Mouse (Mus musculus) forebrain, embryonic 14.5 days (tissue): ENCODE data around the gene Kansl1l. TPM values are rescaled to one million over a fixed set of nuclear protein-coding genes. Genes with fewer than 3 reads are reported as not detected.

Experiments
- ATAC-seq: fragments of 200-750 bp; cut with Nextera tagmentation; 2 replicates; pipeline ENCODE4 v1.8.0; 2017; ENCODE audit warnings: mild to moderate bottlenecking, moderate library complexity
- DNase-seq: peaks from one replicate; pipeline ENCODE4 v3.0.0-alpha.2; 2015; ENCODE audit warnings: low spot score
- H3K27ac ChIP-seq: fragments of 300-500 bp; sonication (generic); 2 replicates; pipeline ENCODE4 v1.5.1; 2014; ENCODE audit warnings: low read depth, mild to moderate bottlenecking, control low read depth, low read length, moderate library complexity
- H3K27me3 ChIP-seq: fragments of 300-500 bp; sonication (generic); replicated peaks from 2 replicates; pipeline ENCODE4 v1.6.1; 2014; ENCODE audit warnings: low read length, control low read depth, mixed read lengths; ENCODE audit not compliant: control insufficient read depth, insufficient read depth
- H3K36me3 ChIP-seq: fragments of 300-500 bp; sonication (generic); 2 replicates; pipeline ENCODE4 v1.6.1; 2014; ENCODE audit warnings: low read length, control low read depth; ENCODE audit not compliant: control insufficient read depth, insufficient read depth
- H3K4me1 ChIP-seq: fragments of 300-500 bp; sonication (generic); 2 replicates; pipeline ENCODE4 v1.6.1; 2014; ENCODE audit warnings: antibody characterized with exemption, low read length, control low read depth; ENCODE audit not compliant: control insufficient read depth, insufficient read depth
- H3K4me2 ChIP-seq: fragments of 300-500 bp; sonication (generic); 2 replicates; pipeline ENCODE4 v1.6.1; 2014; ENCODE audit warnings: mild to moderate bottlenecking, control low read depth, low read length
- H3K4me3 ChIP-seq: fragments of 300-500 bp; sonication (generic); 2 replicates; pipeline ENCODE4 v1.5.1; 2014; ENCODE audit warnings: low read depth, low read length, control low read depth
- H3K9ac ChIP-seq: fragments of 300-500 bp; sonication (generic); 2 replicates; pipeline ENCODE4 v1.6.1; 2014; ENCODE audit warnings: mild to moderate bottlenecking, low read length, control low read depth, moderate library complexity
- H3K9me3 ChIP-seq: fragments of 300-500 bp; sonication (generic); replicated peaks from 2 replicates; pipeline ENCODE4 v1.6.1; 2016; ENCODE audit warnings: low read length, control low read depth, mixed read lengths; ENCODE audit not compliant: control insufficient read depth
- WGBS: fragments of 180-500 bp; shearing (Covaris S2); extraction: QIAGEN DNeasy Blood & Tissue Kit; methylation state at CpG from one replicate; pipeline ENCODE4 v1.1.7; 2014; 5-methylcytosine and 5-hydroxymethylcytosine counted together
- polyA plus RNA-seq: library from polyadenylated mRNA; unstranded; fragments of >200 nt; fragmentation: Nextera tagmentation; extraction: Ambion mirVana; gene quantifications from 2 replicates; pipeline ENCODE4 v1.2.1, GENCODE M21; 2014

Gene Kansl1l
- polyA plus RNA-seq, 1 experiment from 2014 or later: 8.5 TPM

- no peak overlapping the region for H3K27ac ChIP-seq
- H3K4me2 ChIP-seq: no peak overlapping the region
- H3K36me3 ChIP-seq: no peaks in the 10 kb centered on the region
- ATAC-seq (no peak), DNase-seq (no peak)
- no peaks in the 10 kb centered on the region for H3K9me3 ChIP-seq
- H3K9ac ChIP-seq: no peak overlapping the region
- WGBS: 85% methylated on average over 6 of the region's 6 CpGs
- H3K4me1 ChIP-seq: no peaks in the 10 kb centered on the region
- no peaks in the 10 kb centered on the region for H3K27me3 ChIP-seq
- H3K4me3 ChIP-seq: no peak overlapping the region
These were observed 24.1 kb upstream of the Kansl1l start for GRCm38 (mm10) chr1:66841510-66841909.

- WGBS: 75% methylated on average over 7 of the region's 7 CpGs
- Histone ChIP-seq H3K4me1 (no peaks in the 10 kb centered on the region), H3K4me3 (no peak overlapping the region), H3K4me2 (no peak overlapping the region), H3K36me3 (no peaks in the 10 kb centered on the region), H3K9me3 (no peaks in the 10 kb centered on the region), H3K27me3 (no peaks in the 10 kb centered on the region), H3K9ac (no peak overlapping the region), H3K27ac (no peak overlapping the region)
- no peak for ATAC-seq
- DNase-seq: no peak
These were observed 22.5 kb upstream of the Kansl1l start for GRCm38 (mm10) chr1:66839755-66840438.

GRCm38 (mm10) chr1:66839135-66839534 lies 21.8 kb upstream of the Kansl1l start:
- Histone ChIP-seq H3K4me1 (no peaks in the 10 kb centered on the region), H3K4me2 (no peak overlapping the region), H3K9ac (no peak overlapping the region), H3K9me3 (no peaks in the 10 kb centered on the region), H3K36me3 (no peaks in the 10 kb centered on the region), H3K4me3 (no peak overlapping the region), H3K27ac (no peak overlapping the region), H3K27me3 (no peaks in the 10 kb centered on the region)
- DNase-seq (no peak), ATAC-seq (no peak)
- WGBS: 86% methylated on average over 1 of the region's 1 CpGs

- no peak overlapping the region for H3K27ac ChIP-seq
- WGBS: 63% methylated on average over 16 of the region's 16 CpGs
- no peaks in the 10 kb centered on the region for H3K9me3 ChIP-seq
- no peak overlapping the region for H3K9ac ChIP-seq
- ATAC-seq (peak; percentile 50; the same call in 1 of the 2 replicates), DNase-seq (peak; percentile 85)
- no peaks in the 10 kb centered on the region for H3K27me3 ChIP-seq
- no peak overlapping the region for H3K4me3 ChIP-seq
- H3K36me3 ChIP-seq: no peaks in the 10 kb centered on the region
- no peaks in the 10 kb centered on the region for H3K4me1 ChIP-seq
- H3K4me2 ChIP-seq: no peak overlapping the region
These were observed 21.1 kb upstream of the Kansl1l start for GRCm38 (mm10) chr1:66838184-66839042.

- Histone ChIP-seq H3K9ac (no peak overlapping the region), H3K27me3 (no peaks in the 10 kb centered on the region), H3K27ac (no peak overlapping the region), H3K9me3 (no peaks in the 10 kb centered on the region), H3K4me3 (no peak overlapping the region), H3K36me3 (no peaks in the 10 kb centered on the region), H3K4me1 (no peaks in the 10 kb centered on the region), H3K4me2 (no peak overlapping the region)
- ATAC-seq (no peak), DNase-seq (no peak)
- WGBS: 77% methylated on average over 3 of the region's 3 CpGs
These were observed 19.8 kb upstream of the Kansl1l start for GRCm38 (mm10) chr1:66837207-66837606.

GRCm38 (mm10) chr1:66832636-66833165 lies 15.3 kb upstream of the Kansl1l start:
- Histone ChIP-seq H3K9ac (no peak overlapping the region), H3K27ac (no peak overlapping the region), H3K36me3 (no peaks in the 10 kb centered on the region), H3K4me3 (no peak overlapping the region), H3K27me3 (no peaks in the 10 kb centered on the region), H3K9me3 (no peaks in the 10 kb centered on the region), H3K4me1 (no peaks in the 10 kb centered on the region), H3K4me2 (no peak overlapping the region)
- no peak for DNase-seq
- no peak for ATAC-seq
- 82% methylated on average over 7 of the region's 7 CpGs for WGBS

- no peaks in the 10 kb centered on the region for H3K27me3 ChIP-seq
- H3K36me3 ChIP-seq: no peaks in the 10 kb centered on the region
- no peak overlapping the region for H3K9ac ChIP-seq
- WGBS: 61% methylated on average over 9 of the region's 9 CpGs
- no peak for DNase-seq
- no peak overlapping the region for H3K4me2 ChIP-seq
- no peak overlapping the region for H3K4me3 ChIP-seq
- H3K27ac ChIP-seq: no peak overlapping the region
- H3K9me3 ChIP-seq: no peaks in the 10 kb centered on the region
- ATAC-seq: no peak
- no peaks in the 10 kb centered on the region for H3K4me1 ChIP-seq
These were observed 14.7 kb upstream of the Kansl1l start for GRCm38 (mm10) chr1:66831824-66832600.

GRCm38 (mm10) chr1:66829400-66830080 lies 12.2 kb upstream of the Kansl1l start:
- H3K4me3 ChIP-seq: no peak overlapping the region
- H3K36me3 ChIP-seq: no peaks in the 10 kb centered on the region
- DNase-seq (no peak), ATAC-seq (no peak)
- H3K4me2 ChIP-seq: no peak overlapping the region
- no peak overlapping the region for H3K9ac ChIP-seq
- no peaks in the 10 kb centered on the region for H3K27me3 ChIP-seq
- no peak overlapping the region for H3K27ac ChIP-seq
- H3K9me3 ChIP-seq: no peaks in the 10 kb centered on the region
- H3K4me1 ChIP-seq: no peaks in the 10 kb centered on the region
- WGBS: 77% methylated on average over 9 of the region's 9 CpGs
